ENCODE assay signal across 12 mouse cellular contexts in the genomic region with DNA sequence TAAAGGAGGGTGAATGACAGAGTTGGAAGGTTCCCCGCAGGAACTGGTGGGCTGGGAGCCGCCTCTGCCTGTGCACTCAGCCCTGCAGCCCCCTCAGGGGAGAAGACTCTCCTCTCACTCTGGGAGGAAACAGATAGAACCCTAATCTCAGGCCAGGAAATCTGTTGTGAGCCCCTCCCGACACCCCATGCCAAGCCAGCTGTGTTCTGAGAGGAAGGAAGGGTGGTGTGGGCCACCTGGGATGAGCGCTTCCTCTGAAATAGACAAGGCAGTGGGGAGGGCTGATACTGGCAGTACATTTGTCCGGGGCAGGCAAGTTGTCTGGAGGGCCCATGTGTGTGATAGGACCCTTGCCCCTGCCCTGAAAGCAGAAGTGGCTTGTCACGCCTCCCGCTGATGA. TPM values are rescaled to one million over a fixed set of nuclear protein-coding genes. Genes with fewer than 3 reads are reported as not detected.
DNase-seq lines count a peak whose midpoint lies in the region; ATAC-seq lines count a peak whose summit lies in the region.
"Had no signal": no experiment of that assay in that cellular context is flagged by ENCODE, and none has a peak within 500 bp of the region (broad histone marks: within the 10 kb centered on the region; RNA-seq: fewer than 3 reads in every experiment).

No protein-coding gene starts in this region.

- ATAC-seq in heart, embryonic 14.5 days (ENCODE audit: insufficient number of reproducible peaks, insufficient read depth, low FRiP score, low read depth) = peak; percentile 67
- peak; percentile 25; the same call in 1 of the 2 replicates for ATAC-seq in liver, embryonic 15.5 days (ENCODE audit: insufficient read depth)
- no peak for ATAC-seq in forebrain, embryonic 11.5 days (replicated peaks; ENCODE audit: low FRiP score)
- ATAC-seq: intestine, embryonic 16.5 days had no signal

- 0 out of 2 replicates have a peak, but pooled peaks cover 3% of the 10 kb centered on the region for H3K27me3 ChIP-seq in heart, embryonic 14.5 days (ENCODE audit: control insufficient read depth, insufficient read depth, low read length)
- H3K27me3 ChIP-seq in liver, embryonic 15.5 days = peaks cover 26% of the 10 kb centered on the region
- no peaks in the 10 kb centered on the region for H3K27me3 ChIP-seq in forebrain, embryonic 11.5 days (ENCODE audit: control insufficient read depth, insufficient read depth, low read length)

- intact Hi-C loops in heart, postnatal 36 days (cut with DNase I) = no loop called here

- WGBS in heart, embryonic 14.5 days = 60% methylated on average over 7 of the region's 7 CpGs
- WGBS in liver, embryonic 15.5 days (ENCODE audit: insufficient replicate concordance) = 13% methylated on average over 7 of the region's 7 CpGs
- WGBS in forebrain, embryonic 11.5 days = 87% methylated on average over 7 of the region's 7 CpGs

- peak; percentile 97 for DNase-seq in heart, adult 11 months
- no peak for DNase-seq in heart, postnatal 36 days
- peak; percentile 28 for DNase-seq in 416B (ENCODE audit: low read depth)
- no peak for DNase-seq in cerebellum, postnatal 25 days
- no peak for DNase-seq in forebrain, embryonic 11.5 days (ENCODE audit: low spot score)
- no peak for DNase-seq in cerebellum, adult 11-12 months
- DNase-seq: adrenal gland, postnatal 25 days; gastrocnemius, postnatal 36 days; layer of hippocampus, postnatal 36 days had no signal

- H3K4me1 ChIP-seq in heart, embryonic 14.5 days (ENCODE audit: control insufficient read depth in 2 of 2, insufficient read depth in 2 of 2, low read length in 2 of 2) = peaks cover 5% of the 10 kb centered on the region in 2 experiments; a peak in 3 of 4 replicates
- no peaks in the 10 kb centered on the region for H3K4me1 ChIP-seq in liver, embryonic 15.5 days (replicated peaks)
- H3K4me1 ChIP-seq in forebrain, embryonic 11.5 days (replicated peaks; ENCODE audit: control insufficient read depth, insufficient read depth, low read length) = peaks cover 3% of the 10 kb centered on the region; the same call in 1 of the 2 replicates

- H3K27ac ChIP-seq in heart, embryonic 14.5 days (replicated peaks in 1 of 2; ENCODE audit: control insufficient read depth in 1 of 2, insufficient read depth in 1 of 2, low read depth in 2 of 2, low read length in 2 of 2) = no peak overlapping the region
- H3K27ac ChIP-seq in liver, embryonic 15.5 days (replicated peaks) = no peak overlapping the region
- no peak overlapping the region for H3K27ac ChIP-seq in forebrain, embryonic 11.5 days (ENCODE audit: low read depth, low read length)

- H3K36me3 ChIP-seq in heart, embryonic 14.5 days (ENCODE audit: control insufficient read depth, insufficient read depth, low read length) = no peaks in the 10 kb centered on the region
- no peaks in the 10 kb centered on the region for H3K36me3 ChIP-seq in liver, embryonic 15.5 days (replicated peaks)
- H3K36me3 ChIP-seq in forebrain, embryonic 11.5 days (ENCODE audit: control insufficient read depth, insufficient read depth, low read length) = no peaks in the 10 kb centered on the region

- no peaks in the 10 kb centered on the region for H3K9me3 ChIP-seq in heart, embryonic 14.5 days (ENCODE audit: control insufficient read depth, low read length)
- no peaks in the 10 kb centered on the region for H3K9me3 ChIP-seq in liver, embryonic 15.5 days (replicated peaks)
- H3K9me3 ChIP-seq in forebrain, embryonic 11.5 days (ENCODE audit: control insufficient read depth, low read length) = no peaks in the 10 kb centered on the region

- no peak overlapping the region for H3K4me2 ChIP-seq in heart, embryonic 14.5 days (ENCODE audit: low read length)
- H3K4me2 ChIP-seq in liver, embryonic 15.5 days = no peak overlapping the region
- no peak overlapping the region for H3K4me2 ChIP-seq in forebrain, embryonic 11.5 days (ENCODE audit: low read depth, low read length, severe bottlenecking)

- H3K9ac ChIP-seq in heart, embryonic 14.5 days (ENCODE audit: low read length) = no peak overlapping the region
- no peak overlapping the region for H3K9ac ChIP-seq in liver, embryonic 15.5 days
- no peak overlapping the region for H3K9ac ChIP-seq in forebrain, embryonic 11.5 days (ENCODE audit: low read length)

- H3K4me3 ChIP-seq in heart, embryonic 14.5 days (ENCODE audit: control insufficient read depth in 1 of 2, insufficient read depth in 1 of 2, low read depth in 1 of 2, low read length in 2 of 2) = no peak overlapping the region
- H3K4me3 ChIP-seq in liver, embryonic 15.5 days (replicated peaks) = no peak overlapping the region
- H3K4me3 ChIP-seq in forebrain, embryonic 11.5 days (ENCODE audit: low read depth, low read length) = no peak overlapping the region

RNA-seq across cellular contexts. Expression of a gene that starts 18.5 kb away (rescaled TPM):
- total RNA-seq in heart, postnatal 36 days (2021) = 10 to 100 TPM; 70.9 to 83.8 TPM
- 84.0 and 89.3 TPM in 2 replicates for polyA plus RNA-seq in heart, embryonic 14.5 days (2014; fragmentation: Nextera tagmentation; extraction: Ambion mirVana)
- 28.4 and 31.3 TPM in 2 replicates for polyA plus RNA-seq in liver, embryonic 15.5 days (2015; fragmentation: Nextera tagmentation; extraction: Ambion mirVana)
- 81.9 and 99.8 TPM in 2 replicates for polyA plus RNA-seq in forebrain, embryonic 11.5 days (2014; fragmentation: Nextera tagmentation; extraction: Ambion mirVana)

Comparison
In these comparisons a context has a peak if more than half of its experiments do, and no peak if none do; other contexts are left out.
1. DNase-seq: peak in heart, adult 11 months (single experiment) and 416B (single experiment); none in heart, postnatal 36 days (0 of 2), cerebellum, postnatal 25 days (0 of 2), forebrain, embryonic 11.5 days (single experiment) and cerebellum, adult 11-12 months (single experiment).